Mouse (Mus musculus) spleen, postnatal 14 days (tissue): ENCODE results near the gene Ceacam3.
"Not testable (repeated sequence)": the region's sequence is repeated elsewhere in the genome, so short reads cannot be mapped to it uniquely, and the experiment has no call there.

ENCODE experiments used
- DNase-seq, 2 experiments: peaks; one replicate each; pipeline ENCODE4 v3.0.0; 2021 to 2022; ENCODE audit warnings: low spot score in 2 of 2

Gene Ceacam3

DNA sequence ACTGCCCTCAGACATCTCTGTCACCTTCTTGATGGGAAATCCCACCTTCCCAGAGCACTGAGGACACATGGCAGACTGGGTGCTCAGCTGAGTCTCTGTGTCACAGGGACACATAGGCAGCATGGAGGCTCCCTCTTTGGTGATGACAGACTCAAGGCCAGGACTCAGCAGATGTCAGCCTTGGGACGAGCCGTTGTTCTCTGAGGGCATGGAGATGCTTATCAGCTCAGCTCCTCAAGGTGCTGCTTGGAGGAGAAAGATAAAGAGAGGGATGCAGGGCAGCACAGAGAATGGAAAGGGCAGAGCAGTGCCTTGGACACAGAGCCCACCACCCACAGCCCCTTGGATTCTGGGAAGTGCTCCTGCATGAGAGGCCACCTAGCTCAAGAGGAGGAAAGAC is at the start of gene Ceacam3:
Ceacam3 (plus strand) TSS at position 352 of the 400 bp plus-strand sequence.
- DNase-seq, result no peak

DNA sequence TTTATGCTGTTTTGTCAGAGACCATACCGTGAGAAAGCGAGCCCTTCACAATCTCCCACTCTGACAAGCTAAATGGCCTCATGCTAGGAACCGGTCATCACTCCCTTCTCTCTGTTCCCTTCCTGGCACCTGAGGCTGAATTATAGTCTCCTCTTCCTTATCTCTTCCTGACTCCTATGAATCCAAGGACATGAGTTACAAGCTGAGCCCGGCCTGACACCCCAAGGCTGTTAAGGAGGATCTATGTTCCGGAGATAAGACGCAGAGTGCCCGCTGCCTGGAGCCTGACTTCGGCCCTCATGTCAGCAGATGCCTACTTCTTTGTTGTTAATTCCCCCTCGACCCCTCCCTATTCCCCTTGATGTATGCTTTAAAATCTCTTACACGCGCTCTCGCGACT is 48.5 kb upstream of the Ceacam3 start:
- not testable (repeated sequence) for DNase-seq

DNA sequence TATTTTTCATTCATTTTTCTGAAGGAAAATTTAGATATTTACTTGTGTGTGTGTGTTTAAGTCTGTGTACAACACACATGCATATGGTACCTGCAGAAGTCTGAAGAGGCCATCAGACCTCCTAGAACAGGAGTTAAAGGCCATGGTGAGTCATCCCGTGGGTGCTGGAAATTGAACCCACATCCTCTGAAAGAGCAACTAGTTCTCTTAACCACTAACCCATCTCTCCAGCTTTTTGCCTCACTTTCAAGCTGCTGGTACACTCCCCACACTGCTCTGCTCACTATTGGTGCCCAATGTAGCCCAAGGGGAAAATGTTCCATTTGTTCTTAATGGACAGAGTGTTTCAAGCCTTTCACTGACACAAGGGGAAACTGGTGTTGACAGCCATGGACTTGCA is 14.8 kb upstream of the Ceacam3 start:
- DNase-seq, result no peak

DNA sequence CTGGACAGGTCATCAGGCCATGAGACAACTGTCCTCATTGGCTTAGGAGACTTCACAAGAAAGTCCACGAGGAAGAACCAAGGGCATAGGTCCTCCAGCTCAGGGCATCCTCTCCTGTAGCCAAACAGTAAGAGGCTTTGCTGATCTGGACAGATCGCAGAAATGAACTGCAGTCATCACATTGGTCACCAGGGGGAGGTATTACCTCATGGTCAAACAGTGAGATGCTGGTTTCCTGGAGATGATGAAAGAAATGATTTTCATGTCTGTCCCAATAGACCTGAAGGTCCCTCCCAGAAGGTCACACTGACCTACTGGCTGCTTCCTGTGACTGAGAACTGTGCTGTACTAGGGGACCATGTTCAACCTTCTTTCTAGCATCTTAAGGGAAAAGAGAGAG is 5.6 kb downstream of the Ceacam3 start:
- DNase-seq, result no peak

DNA sequence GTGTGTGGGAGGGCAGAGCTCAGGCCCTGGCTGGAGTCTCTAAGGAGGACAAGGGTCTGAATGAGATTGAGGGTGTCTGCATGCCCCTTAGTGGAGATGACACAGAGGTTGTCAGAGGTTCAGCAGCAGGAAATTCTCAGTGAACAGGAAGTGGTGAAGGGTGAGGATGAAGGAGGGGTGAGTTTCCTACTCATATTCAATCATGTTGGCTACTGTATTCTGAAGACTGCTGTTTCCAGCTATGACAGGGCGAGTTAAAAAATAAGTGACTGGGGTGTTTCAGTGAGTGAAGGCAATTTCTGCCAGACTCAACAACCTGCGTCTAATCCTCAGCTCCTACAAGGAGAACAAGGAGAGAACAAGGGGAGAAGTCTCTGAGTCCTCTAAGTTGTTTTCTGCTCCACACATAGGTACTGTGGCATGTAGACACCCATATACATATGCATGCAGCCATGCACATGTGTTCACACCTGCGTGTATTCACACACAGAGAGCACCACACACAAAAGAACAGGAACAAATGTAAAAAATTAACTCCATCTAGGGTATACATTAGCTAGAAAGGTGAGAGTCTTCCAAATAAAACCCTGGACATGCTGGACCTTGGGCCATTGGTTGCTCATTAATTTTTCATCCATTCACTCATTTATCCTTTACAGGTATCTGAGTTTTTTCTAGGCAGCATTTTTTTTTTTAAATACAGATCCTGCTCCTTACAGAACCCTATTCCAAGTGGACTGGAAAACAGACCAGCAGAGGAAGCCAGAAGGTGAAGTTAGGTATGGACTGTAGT is 7.0 kb downstream of the Ceacam3 start:
- no peak for DNase-seq

DNA sequence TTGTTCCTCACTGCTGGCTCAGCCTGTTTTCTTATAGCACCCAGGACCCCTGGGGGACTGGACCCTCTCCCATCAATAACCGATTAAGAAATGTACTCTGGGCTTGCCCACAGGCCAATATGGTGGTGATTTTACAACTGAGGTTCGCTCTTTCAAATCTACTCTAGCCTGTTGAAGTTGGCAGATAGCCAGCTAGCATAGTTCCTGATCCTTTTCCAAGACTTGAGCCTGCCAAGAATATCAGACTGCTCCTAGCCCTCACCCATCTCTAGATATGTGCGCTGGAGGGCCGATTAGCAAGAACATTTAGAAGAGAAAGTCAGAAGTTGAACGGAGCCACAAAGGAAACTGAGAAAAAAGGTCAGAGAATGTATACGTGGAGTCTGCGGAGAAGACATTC is 8.9 kb downstream of the Ceacam3 start:
- no peak for DNase-seq

DNA sequence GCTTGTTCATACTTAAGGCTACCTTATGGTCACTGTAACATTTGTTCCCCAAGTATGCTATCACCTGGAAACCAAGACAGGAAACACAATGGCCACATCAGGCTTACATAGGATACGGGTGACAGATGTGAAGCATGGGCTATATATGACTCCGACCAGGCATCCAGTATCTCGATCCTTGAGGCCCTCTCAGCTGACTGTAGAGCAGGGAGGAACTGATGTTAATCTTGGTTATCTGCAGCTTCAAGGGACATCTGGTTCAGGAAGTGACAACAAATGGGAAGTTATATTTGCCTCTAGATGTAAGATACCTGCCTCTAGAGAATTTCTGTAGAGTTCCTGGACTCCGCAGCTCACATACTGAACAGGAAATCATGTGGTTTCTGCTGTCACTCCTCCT is 21.7 kb downstream of the Ceacam3 start:
- no peak for DNase-seq

DNA sequence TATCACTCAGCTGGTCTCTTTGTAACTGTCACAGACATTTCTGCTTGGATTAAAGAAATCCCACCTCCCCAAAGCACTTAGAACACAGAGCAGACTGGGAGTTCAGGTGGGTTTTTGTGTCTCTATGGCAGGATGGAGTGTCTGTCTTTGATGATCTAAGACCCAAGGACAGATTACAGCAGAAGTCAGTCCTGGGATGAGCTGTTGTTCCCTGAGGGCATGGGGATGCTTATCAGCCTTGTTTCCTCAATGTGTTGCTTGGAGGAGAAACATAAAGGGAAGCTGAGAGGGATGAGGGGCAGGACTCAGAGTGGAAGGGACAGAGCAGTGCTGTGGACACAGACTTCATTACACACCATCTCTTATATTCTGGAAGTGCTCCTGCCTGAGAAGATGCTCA is 53.1 kb downstream of the Ceacam3 start, which contains the start of gene Psg29:
Psg29 (plus strand) TSS at position 301 of the 400 bp plus-strand sequence.
- no peak for DNase-seq

DNA sequence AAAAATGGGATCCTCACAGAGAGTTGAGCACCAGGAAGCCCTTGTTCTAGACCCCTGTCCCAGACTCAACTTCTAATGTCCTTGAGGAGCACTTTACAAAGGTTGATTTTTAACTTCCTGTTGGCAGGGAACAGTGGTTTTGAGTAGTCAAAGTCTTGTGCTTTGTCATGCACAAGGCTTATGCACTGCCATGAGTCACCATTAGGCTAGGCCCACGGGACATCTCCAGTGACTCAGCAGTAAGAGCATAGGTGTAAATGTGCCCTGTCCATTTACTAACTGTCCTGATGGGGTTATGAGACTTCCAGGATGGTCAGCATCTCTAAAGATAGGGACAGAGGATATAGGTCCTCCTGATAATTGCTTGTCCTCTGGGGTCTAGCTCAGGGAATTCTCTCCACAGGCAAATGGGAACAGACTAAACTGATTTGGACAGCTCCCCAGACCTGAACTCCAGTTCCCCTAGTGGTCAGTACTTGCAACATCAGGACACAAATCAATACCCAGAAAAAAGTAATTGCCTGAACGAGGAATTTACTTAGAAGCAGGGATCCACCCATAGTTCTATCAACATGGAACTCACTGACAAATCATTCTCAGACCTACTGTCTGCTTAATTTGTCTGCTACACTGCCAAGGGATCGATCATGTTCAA is 55.6 kb downstream of the Ceacam3 start:
- DNase-seq, result no peak
